ENCODE assay signal across 19 mouse cellular contexts in genomic region chr17:71118607-71119006, GRCm38 (mm10).
DNase-seq lines count a peak whose midpoint lies in the region; ATAC-seq lines count a peak whose summit lies in the region.
"Had no signal": no experiment of that assay in that cellular context is flagged by ENCODE, and none has a peak within 500 bp of the region (broad histone marks: within the 10 kb centered on the region; RNA-seq: fewer than 3 reads in every experiment).

No protein-coding gene starts in this region.

- no peak for DNase-seq in heart, postnatal 10 days
- peak; percentile 59 for DNase-seq in ES-CJ7 (ENCODE audit: low read depth, low spot score)
- DNase-seq in thymus, postnatal 14 days, result peak; percentile 52
- no peak for DNase-seq in spleen, postnatal 4 days (ENCODE audit: low spot score in 2 of 2)
- no peak for DNase-seq in left cerebral cortex, adult 11 months (ENCODE audit: low spot score)
- DNase-seq in kidney, adult 11 months, result no peak
- DNase-seq: adrenal gland, adult 2 months; B cell, adult 2 months; cerebellum, postnatal 36 days; gastrocnemius, postnatal 14 days; lung, postnatal 10 days; right cerebral cortex, postnatal 4 days had no signal

- H3K4me1 ChIP-seq in heart, embryonic 13.5 days, result peaks cover 38% of the 10 kb centered on the region
- H3K4me1 ChIP-seq: midbrain, embryonic 12.5 days had no signal

- no peak for ATAC-seq in heart, embryonic 13.5 days (ENCODE audit: extremely low read depth, insufficient number of reproducible peaks, low FRiP score, low TSS enrichment)
- peak; percentile 41 for ATAC-seq in granulocyte monocyte progenitor cell, adult 5-6 weeks (replicated peaks; ENCODE audit: poor library complexity, severe bottlenecking)
- ATAC-seq: hindbrain, embryonic 16.5 days had no signal

- H3K9me3 ChIP-seq in heart, embryonic 13.5 days, result no peaks in the 10 kb centered on the region
- H3K9me3 ChIP-seq: embryonic facial prominence, embryonic 12.5 days; midbrain, embryonic 12.5 days had no signal

- no peak overlapping the region for H3K4me2 ChIP-seq in heart, embryonic 13.5 days
- H3K4me2 ChIP-seq: embryonic facial prominence, embryonic 12.5 days; liver, embryonic 11.5 days; midbrain, embryonic 12.5 days had no signal

- peak overlapping the region; percentile 90 for H3K27ac ChIP-seq in heart, embryonic 13.5 days (replicated peaks)
- H3K27ac ChIP-seq: embryonic facial prominence, embryonic 12.5 days; midbrain, embryonic 12.5 days had no signal

- H3K36me3 ChIP-seq in heart, embryonic 13.5 days, result peaks cover 74% of the 10 kb centered on the region
- H3K36me3 ChIP-seq: embryonic facial prominence, embryonic 12.5 days; midbrain, embryonic 12.5 days had no signal

- no peak overlapping the region for H3K9ac ChIP-seq in heart, embryonic 13.5 days
- H3K9ac ChIP-seq: embryonic facial prominence, embryonic 12.5 days; midbrain, embryonic 12.5 days had no signal

- H3K27me3 ChIP-seq in heart, embryonic 13.5 days (replicated peaks), result no peaks in the 10 kb centered on the region
- H3K27me3 ChIP-seq: embryonic facial prominence, embryonic 12.5 days; midbrain, embryonic 12.5 days had no signal

- H3K4me3 ChIP-seq in heart, embryonic 13.5 days, result no peak overlapping the region
- H3K4me3 ChIP-seq: embryonic facial prominence, embryonic 12.5 days; midbrain, embryonic 12.5 days; myocyte had no signal

- intact Hi-C loops in heart, postnatal 10 days (cut with DNase I), result no loop called here

- 54% methylated on average over 4 of the region's 4 CpGs for WGBS in heart, embryonic 13.5 days

Comparison
In these comparisons a context has a peak if more than half of its experiments do, and no peak if none do; other contexts are left out.
1. DNase-seq: peak in ES-CJ7 (single experiment) and thymus, postnatal 14 days (single experiment); none in heart, postnatal 10 days (0 of 2), spleen, postnatal 4 days (0 of 2), left cerebral cortex, adult 11 months (single experiment) and kidney, adult 11 months (single experiment).